Mouse (Mus musculus) 3134 (cell line): ENCODE results near the gene Ppp2r5a.

Experiments
- DNase-seq: peaks from one replicate; pipeline ENCODE4 v3.0.0-alpha.2; 2011; ENCODE audit warnings: low spot score; ENCODE audit not compliant: insufficient read length; ENCODE audit errors: extremely low read depth

Ppp2r5a gene

GRCm38 (mm10) chr1:191381955-191382736, 20.9 kb downstream of the Ppp2r5a start:
- DNase-seq = no peak

DNA sequence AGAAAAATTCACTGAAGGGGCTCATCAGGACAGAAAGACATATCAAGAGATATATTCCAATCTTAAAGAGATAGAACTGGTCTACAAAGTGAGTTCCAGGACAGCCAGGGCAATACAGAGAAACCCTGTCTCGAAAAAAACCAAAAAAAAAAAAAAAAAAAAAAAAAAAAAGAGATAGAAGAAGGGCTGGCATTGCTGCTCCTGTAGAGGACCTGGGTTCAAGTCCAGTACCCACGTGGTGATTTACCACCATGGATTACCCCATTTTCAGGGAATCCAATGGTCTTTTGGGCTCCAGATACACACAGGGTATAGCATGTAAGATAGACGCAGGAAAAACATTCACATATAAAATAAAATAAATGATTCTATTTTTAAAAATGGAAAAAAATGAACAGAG, 22.2 kb downstream of the Ppp2r5a start:
- no peak for DNase-seq

DNA sequence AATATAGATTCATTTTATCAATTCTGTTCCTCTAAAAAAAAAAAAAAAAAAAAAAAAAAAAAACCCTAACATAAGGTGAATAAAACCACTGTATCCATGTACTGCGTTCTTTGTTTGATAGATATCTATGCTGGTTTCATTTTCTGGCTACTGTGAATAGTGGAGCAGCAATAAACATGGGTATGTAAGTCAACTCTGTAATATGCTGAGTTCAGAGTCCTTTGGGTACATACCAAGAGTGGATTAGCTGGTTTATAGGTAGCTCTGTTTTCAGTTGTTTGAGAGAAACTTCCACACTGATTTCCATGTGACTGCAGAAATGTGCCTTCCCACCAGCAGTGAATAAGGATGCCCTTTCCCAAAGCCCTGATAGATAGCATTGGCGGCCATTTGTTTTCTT, 25.0 kb downstream of the Ppp2r5a start:
- no peak for DNase-seq

- DNase-seq = no peak
Measured at GRCm38 (mm10) chr1:191375644-191375998, 27.5 kb downstream of the Ppp2r5a start.

GRCm38 (mm10) chr1:191374993-191375643, 28.0 kb downstream of the Ppp2r5a start:
- DNase-seq = no peak

GRCm38 (mm10) chr1:191369140-191369539, 33.9 kb downstream of the Ppp2r5a start:
- no peak for DNase-seq

DNA sequence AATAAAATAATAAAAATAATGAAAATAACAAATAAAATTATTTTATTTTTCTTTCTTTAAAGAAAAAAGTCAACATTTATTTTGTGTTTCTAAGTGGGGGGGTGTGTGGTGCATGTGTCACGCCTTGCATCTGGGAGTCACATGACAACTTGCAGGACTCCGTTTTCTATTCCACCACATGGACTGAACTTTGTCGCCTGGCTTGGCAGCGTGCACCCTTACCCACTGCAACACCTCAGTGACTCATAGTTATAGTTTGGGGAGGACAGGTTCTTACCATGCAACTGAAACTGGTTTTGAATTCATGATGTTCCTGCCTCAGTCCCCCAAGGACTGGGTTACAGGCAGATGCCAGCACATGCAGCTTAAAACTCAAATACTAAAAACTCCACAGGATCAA, 34.9 kb downstream of the Ppp2r5a start:
- no peak for DNase-seq

DNA sequence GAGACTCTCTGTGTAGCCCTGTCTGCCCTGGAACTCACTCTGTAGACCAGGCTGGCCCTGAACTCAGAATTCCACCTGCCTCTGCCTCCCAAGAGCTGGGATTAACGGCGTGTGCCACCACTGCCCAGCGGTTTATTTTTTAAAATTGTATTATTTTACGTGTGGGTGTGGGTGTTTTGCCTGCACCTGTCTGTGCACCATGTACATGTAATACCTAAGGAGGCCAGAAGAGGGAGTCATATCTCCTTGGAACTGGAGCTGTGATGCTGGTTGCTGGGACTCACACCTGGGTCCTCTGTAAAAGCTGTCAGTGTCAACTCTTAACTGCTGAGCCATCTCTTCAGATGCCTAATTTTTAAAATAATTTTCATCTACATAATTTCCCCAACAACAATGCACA, 38.6 kb downstream of the Ppp2r5a start:
- DNase-seq = no peak

- no peak for DNase-seq
Measured at GRCm38 (mm10) chr1:191362412-191362811, 40.7 kb downstream of the Ppp2r5a start.

DNA sequence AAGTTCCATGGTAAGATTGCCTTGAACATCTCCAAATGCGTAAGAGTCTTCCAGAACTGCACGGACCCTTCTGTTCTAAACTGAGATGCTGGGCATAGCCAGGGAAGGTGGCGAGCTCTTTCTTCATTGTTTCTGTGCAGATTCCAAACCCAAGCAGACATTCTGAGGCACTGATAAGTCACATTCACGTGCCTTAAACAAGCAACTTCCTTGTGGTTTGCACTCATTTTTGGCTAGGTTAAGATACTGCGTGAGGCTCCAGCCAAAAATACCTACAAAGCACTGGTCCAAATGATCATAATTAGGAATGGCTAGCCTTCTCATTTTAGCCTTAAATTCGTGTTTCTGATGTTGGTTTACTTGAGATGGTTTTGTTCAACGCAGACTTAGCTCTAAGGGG, 43.6 kb downstream of the Ppp2r5a start:
- DNase-seq = no peak

DNA sequence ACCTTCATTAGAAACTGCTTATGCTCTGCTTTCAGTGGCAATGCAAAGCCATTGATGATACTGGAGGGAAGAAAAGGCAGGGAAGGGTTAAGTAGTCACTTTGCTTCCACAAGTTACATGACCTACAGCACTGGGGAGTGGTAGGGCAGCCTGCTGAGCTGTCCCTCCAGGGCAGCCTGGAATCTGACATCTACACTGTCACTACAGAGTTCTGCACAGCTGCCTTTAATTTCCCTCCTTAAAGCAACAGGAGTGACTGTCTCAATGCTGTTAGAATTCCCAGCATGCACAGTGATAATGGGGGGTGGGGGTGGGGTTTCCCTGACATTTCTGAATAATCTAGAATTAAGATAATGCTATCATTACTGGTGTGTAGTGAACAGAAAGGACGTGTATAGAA, 46.1 kb downstream of the Ppp2r5a start:
- DNase-seq = no peak

DNA sequence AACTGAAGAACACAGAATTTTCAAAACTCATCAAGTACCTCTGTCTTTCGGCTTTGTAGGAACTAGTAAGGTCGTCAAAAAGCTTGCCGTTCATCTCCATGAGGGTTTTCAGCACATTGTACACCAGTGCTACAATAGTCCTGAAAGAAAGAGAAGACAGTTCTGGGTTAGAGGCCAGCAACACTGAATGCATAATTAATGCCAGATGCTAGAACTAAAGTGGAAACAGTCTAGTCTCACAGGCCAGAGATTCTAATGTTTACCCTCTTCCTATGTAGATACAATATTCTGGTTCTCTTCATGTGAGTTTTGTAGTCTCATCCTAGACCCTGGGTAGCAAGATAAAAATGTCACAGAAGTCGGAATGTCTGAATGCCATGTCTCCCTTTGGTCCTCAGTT, 49.2 kb downstream of the Ppp2r5a start:
- DNase-seq = no peak

GRCm38 (mm10) chr1:191352786-191353488, 50.1 kb downstream of the Ppp2r5a start:
- no peak for DNase-seq

DNA sequence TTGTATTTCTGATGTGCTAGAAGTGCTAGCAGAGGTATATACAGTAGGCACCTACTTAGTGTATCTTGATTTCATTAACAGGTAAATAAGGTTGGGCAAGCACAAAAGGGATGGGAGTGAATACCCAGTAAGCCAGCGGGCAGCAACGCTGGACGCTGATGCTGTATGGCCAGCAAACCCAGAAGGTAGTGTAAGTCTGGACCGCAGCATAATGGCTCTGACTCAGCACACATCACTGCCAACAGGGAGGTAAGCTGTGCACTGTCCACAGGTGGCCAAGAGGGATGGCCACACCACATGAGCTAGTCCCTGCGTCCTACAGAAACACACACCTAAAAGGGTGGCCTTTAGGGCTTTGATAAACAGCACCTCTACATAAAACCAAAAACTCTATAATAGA, 52.7 kb downstream of the Ppp2r5a start:
- DNase-seq = no peak

- no peak for DNase-seq
Measured at GRCm38 (mm10) chr1:191349486-191350037, 53.5 kb downstream of the Ppp2r5a start.

- DNase-seq = no peak
Measured at GRCm38 (mm10) chr1:191348996-191349395, 54.1 kb downstream of the Ppp2r5a start.

GRCm38 (mm10) chr1:191348592-191348991, 54.5 kb downstream of the Ppp2r5a start:
- no peak for DNase-seq

- no peak for DNase-seq
Measured at GRCm38 (mm10) chr1:191347602-191348001, 55.5 kb downstream of the Ppp2r5a start.

GRCm38 (mm10) chr1:191340530-191340929, 62.5 kb downstream of the Ppp2r5a start:
- no peak for DNase-seq

DNA sequence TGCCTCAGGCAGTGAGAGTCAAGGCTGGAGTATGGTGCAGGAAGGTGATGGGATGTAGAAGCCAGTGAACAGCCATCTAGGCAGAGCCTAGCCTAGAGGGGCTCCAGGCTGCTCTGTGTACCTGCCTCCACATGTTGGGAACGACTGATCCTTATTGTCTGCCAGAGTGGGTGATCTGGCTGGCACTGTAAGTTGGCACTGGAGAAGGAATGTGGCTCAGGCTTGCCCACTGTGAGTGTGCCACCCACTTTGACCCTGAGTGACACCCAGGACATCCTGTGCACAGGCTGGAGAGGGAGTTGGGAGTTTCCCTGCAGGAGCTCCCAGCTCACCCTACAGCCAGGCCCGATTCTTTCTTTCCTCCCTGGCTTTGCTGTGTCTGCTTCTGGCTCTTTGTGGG, 63.2 kb downstream of the Ppp2r5a start:
- no peak for DNase-seq

DNA sequence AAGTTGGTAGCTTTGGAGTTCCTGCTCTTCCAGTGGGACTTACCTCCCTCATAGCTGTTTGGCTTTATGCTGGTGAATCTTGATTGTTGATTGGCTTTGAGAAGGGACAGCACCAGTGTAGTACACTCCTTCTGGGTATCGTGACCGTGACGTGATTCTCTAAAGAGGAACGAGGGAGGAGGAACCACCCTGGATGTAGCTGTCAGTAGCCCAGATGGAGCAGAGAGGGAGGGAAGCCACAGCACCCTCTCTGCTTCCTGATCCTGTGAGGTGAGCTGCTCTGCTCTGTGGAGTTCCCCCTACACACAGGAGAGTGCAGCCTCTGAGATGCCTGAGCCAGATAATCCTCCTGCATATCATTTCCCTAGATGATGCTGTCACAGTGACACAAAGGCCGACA, 68.6 kb downstream of the Ppp2r5a start:
- DNase-seq = no peak

GRCm38 (mm10) chr1:191330356-191330755, 72.7 kb downstream of the Ppp2r5a start:
- no peak for DNase-seq
